Comparison of ENCODE assay signal across 19 mouse cellular contexts in genomic region chr2:145434068-145434467, GRCm38 (mm10).
"Had no signal": no experiment of that assay in that cellular context is flagged by ENCODE, and none has a peak within 500 bp of the region (broad histone marks: within the 10 kb centered on the region; RNA-seq: fewer than 3 reads in every experiment).

No protein-coding gene starts in this region.

- H3K4me1 ChIP-seq: midbrain, embryonic 13.5 days; midbrain, embryonic 15.5 days; neural tube, embryonic 12.5 days had no signal

- H3K4me3 ChIP-seq: lung, embryonic 15.5 days; megakaryocyte, embryonic 14.5 days; midbrain, embryonic 13.5 days; midbrain, embryonic 15.5 days; neural tube, embryonic 12.5 days had no signal

- H3K27me3 ChIP-seq: lung, embryonic 15.5 days; megakaryocyte, embryonic 14.5 days; midbrain, embryonic 13.5 days; midbrain, embryonic 15.5 days; neural tube, embryonic 12.5 days had no signal

- H3K27ac ChIP-seq: lung, embryonic 15.5 days; macrophage; midbrain, embryonic 13.5 days; midbrain, embryonic 15.5 days; neural tube, embryonic 12.5 days had no signal

- DNase-seq: liver, postnatal 0 days; lung, adult 2 months; lung, postnatal 14 days; lung, postnatal 36 days; retina, postnatal 1 day; right cerebral cortex, adult 18-20 months; right cerebral cortex, postnatal 25 days; right cerebral cortex, postnatal 4 days; spleen, adult 18-20 months; thymus, adult 18-20 months; thymus, postnatal 14 days; thymus, postnatal 36 days had no signal

- ATAC-seq: liver, postnatal 0 days; lung, postnatal 0 days; midbrain, embryonic 13.5 days; midbrain, embryonic 15.5 days had no signal
